Mouse (Mus musculus) liver, postnatal 0 days (tissue): ENCODE results near the gene Ugt1a6a.

Experiments used
- CTCF ChIP-seq: sonication (generic); IDR thresholded peaks from 2 replicates; pipeline ENCODE4 v1.5.1; 2016; ENCODE audit warnings: antibody characterized with exemption, low read depth
- EP300 ChIP-seq: IDR thresholded peaks from 2 replicates; pipeline ENCODE4 v1.6.1; 2016; ENCODE audit warnings: antibody characterized with exemption, low read depth, mild to moderate bottlenecking

- TF ChIP-seq CTCF = no peak
- no peak for TF ChIP-seq EP300
Measured at GRCm38 (mm10) chr1:88262255-88262654, 127.6 kb downstream of the Ugt1a6a start.
